Mouse (Mus musculus): ENCODE measurements around the gene Nudt14.

GRCm38 (mm10) chr12:112952433-112952832 is 10.5 kb upstream of the Nudt14 start:
- TF ChIP-seq CHD2 (IDR thresholded peaks at IDR 0.05; ENCODE audit: low read depth, low read length), result no peak
- no peak for TF ChIP-seq ZC3H11A (IDR thresholded peaks at IDR 0.05; ENCODE audit: borderline replicate concordance, low read depth, low read length)
- no peak for TF ChIP-seq ZNF384 (IDR thresholded peaks at IDR 0.05; ENCODE audit: low read depth, low read length)
- no peak for TF ChIP-seq MAFK (IDR thresholded peaks at IDR 0.05; ENCODE audit: insufficient read depth, low read depth, low read length)

All from ES-E14 (cell line).